Mouse (Mus musculus): ENCODE results near the gene Itgae. TPM values are rescaled to one million over a fixed set of nuclear protein-coding genes. Genes with fewer than 3 reads are reported as not detected.

The Itgae gene
- polyA plus RNA-seq, 1 experiment from 2014 or later: 0.44 TPM

- Histone ChIP-seq H3K4me1 (peaks cover 33% of the 10 kb centered on the region), H3K4me3 (peak overlapping the region; percentile 83), H3K27me3 (ENCODE audit: insufficient read depth, poor library complexity, severe bottlenecking) (no peaks in the 10 kb centered on the region), H3K9me3 (no peaks in the 10 kb centered on the region), H3K36me3 (peaks cover 26% of the 10 kb centered on the region), H3K27ac (peak overlapping the region; percentile 88)
- 40% methylated on average over 11 of the region's 11 CpGs for WGBS
- DNase-seq (ENCODE audit: low spot score): no peak
Measured at GRCm38 (mm10) chr11:73137116-73137515, 46.7 kb downstream of the Itgae start.

GRCm38 (mm10) chr11:73137591-73138501 is 47.5 kb downstream of the Itgae start, which contains the start of gene Haspin:
Haspin (minus strand) TSS chr11:73138294.
- Histone ChIP-seq H3K4me1 (peaks cover 33% of the 10 kb centered on the region), H3K27me3 (ENCODE audit: insufficient read depth, poor library complexity, severe bottlenecking) (no peaks in the 10 kb centered on the region)
- under 1% methylated on average over 84 of the region's 84 CpGs for WGBS

GRCm38 (mm10) chr11:73144261-73144681 is 53.9 kb downstream of the Itgae start:
- no peak for DNase-seq (ENCODE audit: low spot score)
- WGBS: 58% methylated on average over 1 of the region's 1 CpGs
- Histone ChIP-seq H3K36me3 (no peaks in the 10 kb centered on the region), H3K4me1 (peaks cover 10% of the 10 kb centered on the region), H3K9me3 (no peaks in the 10 kb centered on the region), H3K27me3 (ENCODE audit: insufficient read depth, poor library complexity, severe bottlenecking) (no peaks in the 10 kb centered on the region), H3K4me3 (no peak overlapping the region), H3K27ac (peak overlapping the region; percentile 65)

More at GRCm38 (mm10) chr11:73137591-73138501, 47.5 kb downstream of the Itgae start, which contains the start of gene Haspin:
- peak; percentile 95 for DNase-seq (ENCODE audit: low spot score)
- H3K4me3 ChIP-seq: peak within 1 kb of the TSS; percentile 83
- peak within 1 kb of the TSS; percentile 88 for H3K27ac ChIP-seq
- peaks cover 19% of the 10 kb centered on the region for H3K36me3 ChIP-seq
- no peaks in the 10 kb centered on the region for H3K9me3 ChIP-seq

- no peak for DNase-seq (ENCODE audit: low spot score)
- Histone ChIP-seq H3K27ac (no peak overlapping the region; the same call in 1 of the 2 replicates), H3K27me3 (ENCODE audit: insufficient read depth, poor library complexity, severe bottlenecking) (no peaks in the 10 kb centered on the region), H3K9me3 (no peaks in the 10 kb centered on the region), H3K4me3 (no peak overlapping the region), H3K4me1 (peaks cover 10% of the 10 kb centered on the region), H3K36me3 (no peaks in the 10 kb centered on the region)
- 54% methylated on average over 11 of the region's 11 CpGs for WGBS
Measured at GRCm38 (mm10) chr11:73146026-73146974, 55.9 kb downstream of the Itgae start.

- H3K27ac ChIP-seq: no peak overlapping the region; the same call in 1 of the 2 replicates
- H3K27me3 ChIP-seq (ENCODE audit: insufficient read depth, poor library complexity, severe bottlenecking): no peaks in the 10 kb centered on the region
- H3K4me3 ChIP-seq: no peak overlapping the region
- no peaks in the 10 kb centered on the region for H3K36me3 ChIP-seq
- H3K9me3 ChIP-seq: no peaks in the 10 kb centered on the region
- no peak for DNase-seq (ENCODE audit: low spot score)
- H3K4me1 ChIP-seq: peaks cover 10% of the 10 kb centered on the region
- WGBS: 43% methylated on average over 7 of the region's 7 CpGs
Measured at GRCm38 (mm10) chr11:73146975-73147365, 56.6 kb downstream of the Itgae start.

- H3K36me3 ChIP-seq: no peaks in the 10 kb centered on the region
- WGBS: 76% methylated on average over 9 of the region's 9 CpGs
- no peak overlapping the region for H3K4me3 ChIP-seq
- peaks cover 10% of the 10 kb centered on the region for H3K4me1 ChIP-seq
- no peak for DNase-seq (ENCODE audit: low spot score)
- no peak overlapping the region for H3K27ac ChIP-seq
- H3K27me3 ChIP-seq (ENCODE audit: insufficient read depth, poor library complexity, severe bottlenecking): no peaks in the 10 kb centered on the region
- no peaks in the 10 kb centered on the region for H3K9me3 ChIP-seq
Measured at GRCm38 (mm10) chr11:73148209-73148608, 57.8 kb downstream of the Itgae start.

- no peaks in the 10 kb centered on the region for H3K36me3 ChIP-seq
- DNase-seq (ENCODE audit: low spot score): no peak
- H3K27ac ChIP-seq: no peak overlapping the region
- 70% methylated on average over 6 of the region's 6 CpGs for WGBS
- H3K27me3 ChIP-seq (ENCODE audit: insufficient read depth, poor library complexity, severe bottlenecking): peaks cover 48% of the 10 kb centered on the region
- no peak overlapping the region for H3K4me3 ChIP-seq
- H3K9me3 ChIP-seq: no peaks in the 10 kb centered on the region
- peaks cover 2% of the 10 kb centered on the region for H3K4me1 ChIP-seq
Measured at GRCm38 (mm10) chr11:73155071-73155470, 64.7 kb downstream of the Itgae start.

- H3K9me3 ChIP-seq: no peaks in the 10 kb centered on the region
- DNase-seq (ENCODE audit: low spot score): peak; percentile 78
- H3K27ac ChIP-seq: peak within 1 kb of the TSS; percentile 71
- peaks cover 65% of the 10 kb centered on the region for H3K27me3 ChIP-seq (ENCODE audit: insufficient read depth, poor library complexity, severe bottlenecking)
- H3K36me3 ChIP-seq: no peaks in the 10 kb centered on the region
- peaks cover 15% of the 10 kb centered on the region for H3K4me1 ChIP-seq
- peak within 1 kb of the TSS; percentile 68 for H3K4me3 ChIP-seq
- WGBS: 2% methylated on average over 49 of the region's 49 CpGs
Measured at GRCm38 (mm10) chr11:73159957-73160810, 69.8 kb downstream of the Itgae start, which contains the start of gene P2rx5. P2rx5 (plus strand) TSS chr11:73160421.

GRCm38 (mm10) chr11:73160811-73161200 is 70.4 kb downstream of the Itgae start:
- H3K27me3 ChIP-seq (ENCODE audit: insufficient read depth, poor library complexity, severe bottlenecking): peaks cover 59% of the 10 kb centered on the region
- WGBS: 20% methylated on average over 6 of the region's 6 CpGs
- H3K27ac ChIP-seq: no peak overlapping the region; the same call in 1 of the 2 replicates
- H3K36me3 ChIP-seq: no peaks in the 10 kb centered on the region
- H3K4me3 ChIP-seq: peak overlapping the region; percentile 68
- no peaks in the 10 kb centered on the region for H3K9me3 ChIP-seq
- peaks cover 16% of the 10 kb centered on the region for H3K4me1 ChIP-seq
- peak; percentile 82 for DNase-seq (ENCODE audit: low spot score)

GRCm38 (mm10) chr11:73161616-73162015 is 71.2 kb downstream of the Itgae start:
- DNase-seq (ENCODE audit: low spot score): no peak
- 87% methylated on average over 4 of the region's 4 CpGs for WGBS
- H3K4me3 ChIP-seq: no peak overlapping the region
- no peaks in the 10 kb centered on the region for H3K36me3 ChIP-seq
- no peak overlapping the region for H3K27ac ChIP-seq
- no peaks in the 10 kb centered on the region for H3K9me3 ChIP-seq
- H3K4me1 ChIP-seq: peaks cover 24% of the 10 kb centered on the region
- peaks cover 51% of the 10 kb centered on the region for H3K27me3 ChIP-seq (ENCODE audit: insufficient read depth, poor library complexity, severe bottlenecking)

GRCm38 (mm10) chr11:73162284-73162683 is 71.9 kb downstream of the Itgae start:
- peaks cover 44% of the 10 kb centered on the region for H3K27me3 ChIP-seq (ENCODE audit: insufficient read depth, poor library complexity, severe bottlenecking)
- DNase-seq (ENCODE audit: low spot score): no peak
- no peaks in the 10 kb centered on the region for H3K36me3 ChIP-seq
- WGBS: 79% methylated on average over 5 of the region's 5 CpGs
- H3K4me1 ChIP-seq: peaks cover 30% of the 10 kb centered on the region
- no peak overlapping the region for H3K27ac ChIP-seq
- no peaks in the 10 kb centered on the region for H3K9me3 ChIP-seq
- no peak overlapping the region for H3K4me3 ChIP-seq

GRCm38 (mm10) chr11:73168071-73168470 is 77.7 kb downstream of the Itgae start:
- H3K4me1 ChIP-seq: peaks cover 25% of the 10 kb centered on the region
- no peaks in the 10 kb centered on the region for H3K27me3 ChIP-seq (ENCODE audit: insufficient read depth, poor library complexity, severe bottlenecking)
- no peaks in the 10 kb centered on the region for H3K9me3 ChIP-seq
- no peak overlapping the region for H3K4me3 ChIP-seq
- no peak for DNase-seq (ENCODE audit: low spot score)
- H3K27ac ChIP-seq: no peak overlapping the region
- peaks cover 23% of the 10 kb centered on the region for H3K36me3 ChIP-seq
- 78% methylated on average over 8 of the region's 8 CpGs for WGBS
